Mouse (Mus musculus) liver, embryonic 15.5 days (tissue): ENCODE measurements at regions not wholly inside any gene's neighbourhood (a gene's known extent, or its start where the extent isn't known, plus 50 kb on each side); places are given as distances from the start of the nearest gene placed in this dataset.

ENCODE experiments used
- ATAC-seq: fragments of 200-750 bp; cut with Nextera tagmentation; 2 replicates; pipeline ENCODE4 v1.8.0; 2017; ENCODE audit warnings: moderate number of reproducible peaks, mild to moderate bottlenecking, moderate library complexity; ENCODE audit not compliant: insufficient read depth
- H3K27ac ChIP-seq: fragments of 300-500 bp; sonication (generic); replicated peaks from 2 replicates; pipeline ENCODE4 v1.5.1; 2015; ENCODE audit warnings: mild to moderate bottlenecking, inconsistent platforms
- H3K27me3 ChIP-seq: fragments of 300-500 bp; sonication (generic); 2 replicates; pipeline ENCODE4 v1.6.1; 2015; ENCODE audit warnings: mild to moderate bottlenecking, inconsistent platforms
- H3K36me3 ChIP-seq: fragments of 300-500 bp; sonication (generic); replicated peaks from 2 replicates; pipeline ENCODE4 v1.6.1; 2015; ENCODE audit warnings: moderate library complexity, mild to moderate bottlenecking, inconsistent platforms
- H3K4me1 ChIP-seq: fragments of 300-500 bp; sonication (generic); replicated peaks from 2 replicates; pipeline ENCODE4 v1.6.1; 2015; ENCODE audit warnings: inconsistent platforms
- H3K4me2 ChIP-seq: fragments of 300-500 bp; sonication (generic); 2 replicates; pipeline ENCODE4 v1.6.1; 2015; ENCODE audit warnings: moderate library complexity, mild to moderate bottlenecking, inconsistent platforms
- H3K4me3 ChIP-seq: fragments of 300-500 bp; sonication (generic); replicated peaks from 2 replicates; pipeline ENCODE4 v1.5.1; 2015; ENCODE audit warnings: mild to moderate bottlenecking, inconsistent platforms
- H3K9ac ChIP-seq: fragments of 300-500 bp; sonication (generic); 2 replicates; pipeline ENCODE4 v1.6.1; 2015; ENCODE audit warnings: moderate library complexity, mild to moderate bottlenecking, inconsistent platforms
- H3K9me3 ChIP-seq: fragments of 300-500 bp; sonication (generic); replicated peaks from 2 replicates; pipeline ENCODE4 v1.6.1; 2016; ENCODE audit warnings: inconsistent platforms
- whole genome bisulfite sequencing: fragments of 180-500 bp; shearing (Covaris S2); methylation state at CpG from one replicate; pipeline ENCODE4 v1.1.7; 2015; ENCODE audit warnings: mixed read lengths; ENCODE audit not compliant: insufficient replicate concordance; 5-methylcytosine and 5-hydroxymethylcytosine counted together

- Histone ChIP-seq H3K4me3 (no peak overlapping the region), H3K36me3 (no peaks in the 10 kb centered on the region), H3K27me3 (no peaks in the 10 kb centered on the region), H3K27ac (no peak overlapping the region), H3K9me3 (no peaks in the 10 kb centered on the region), H3K4me1 (no peaks in the 10 kb centered on the region), H3K4me2 (no peak overlapping the region), H3K9ac (no peak overlapping the region)
- 44% methylated on average over 7 of the region's 7 CpGs for WGBS
- no peak for ATAC-seq
Observed at GRCm38 (mm10) chr16:24313544-24314326, 79.6 kb upstream of the Lpp start.

DNA sequence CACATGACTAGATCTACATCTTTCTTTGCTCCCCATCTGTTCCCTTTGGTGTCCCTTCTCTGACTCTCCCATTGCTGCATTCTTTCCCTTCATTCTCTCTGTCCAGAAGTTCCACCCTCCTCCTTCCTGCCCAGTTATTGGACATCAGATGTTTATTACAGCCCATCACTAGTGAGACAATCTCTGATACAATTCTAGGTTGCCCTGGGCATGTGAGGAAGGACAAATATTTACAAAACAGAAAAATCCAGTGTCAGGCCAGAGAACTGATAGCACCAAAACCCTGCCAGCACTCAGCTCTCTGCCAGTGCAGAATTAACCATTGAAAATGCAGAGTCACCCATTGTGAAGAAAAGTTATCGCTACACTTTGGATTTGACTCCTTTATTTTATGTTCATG, 87.9 kb upstream of the Lpp start:
- Histone ChIP-seq H3K9me3 (no peaks in the 10 kb centered on the region), H3K4me3 (no peak overlapping the region), H3K27me3 (no peaks in the 10 kb centered on the region), H3K4me2 (no peak overlapping the region), H3K9ac (no peak overlapping the region), H3K4me1 (no peaks in the 10 kb centered on the region), H3K27ac (no peak overlapping the region), H3K36me3 (no peaks in the 10 kb centered on the region)
- WGBS = 71% methylated on average over 1 of the region's 1 CpGs
- no peak for ATAC-seq

- no peaks in the 10 kb centered on the region for H3K9me3 ChIP-seq
- H3K9ac ChIP-seq = no peak overlapping the region
- no peaks in the 10 kb centered on the region for H3K36me3 ChIP-seq
- WGBS = 27% methylated on average over 3 of the region's 3 CpGs
- H3K4me2 ChIP-seq = no peak overlapping the region
- no peaks in the 10 kb centered on the region for H3K27me3 ChIP-seq
- H3K27ac ChIP-seq = no peak overlapping the region
- ATAC-seq = no peak
- peaks cover 3% of the 10 kb centered on the region; the same call in 1 of the 2 replicates for H3K4me1 ChIP-seq
- H3K4me3 ChIP-seq = no peak overlapping the region
Observed at GRCm38 (mm10) chr16:24296790-24297189, 96.5 kb upstream of the Lpp start.

DNA sequence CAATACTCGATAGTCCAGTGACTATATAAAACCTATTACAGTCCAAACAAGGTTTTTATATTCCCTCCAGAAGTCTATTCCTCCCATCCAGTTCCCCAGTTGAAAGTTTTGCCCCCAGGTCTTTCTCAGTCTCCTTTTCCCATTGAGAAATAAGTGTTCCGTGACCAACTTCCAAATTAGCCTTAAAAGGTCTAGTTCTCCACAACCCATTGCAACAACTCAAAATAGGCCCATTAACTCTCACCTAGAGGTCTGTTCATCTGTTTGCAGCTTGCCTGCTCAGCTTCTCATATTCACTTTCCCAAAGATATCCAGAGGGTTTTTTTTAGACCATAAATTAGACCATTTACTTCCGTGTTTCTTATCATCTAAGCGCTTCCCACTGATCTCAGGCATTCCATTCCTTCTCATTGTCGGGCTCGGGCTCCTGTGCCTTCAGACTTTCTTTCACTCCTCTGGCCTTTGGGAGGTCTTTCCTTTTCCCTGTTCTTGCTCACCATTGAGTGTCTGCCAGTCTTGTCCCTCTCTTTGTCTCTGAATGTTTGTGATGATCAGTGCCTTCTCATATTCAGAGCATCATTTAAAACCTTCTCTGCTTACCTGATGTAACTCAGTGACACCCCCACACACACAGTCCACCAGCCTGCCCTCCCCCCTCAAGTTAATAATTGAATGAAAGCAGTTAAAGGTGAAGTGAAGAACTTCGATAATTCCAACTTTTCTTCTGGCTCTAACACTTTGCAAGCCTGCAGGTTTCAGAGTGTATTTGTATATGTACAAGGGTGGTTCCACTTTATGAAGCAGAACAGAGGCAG, 97.5 kb upstream of the Lpp start:
- no peaks in the 10 kb centered on the region for H3K36me3 ChIP-seq
- H3K4me3 ChIP-seq = no peak overlapping the region
- ATAC-seq = peak; percentile 34; the same call in 1 of the 2 replicates
- no peaks in the 10 kb centered on the region for H3K9me3 ChIP-seq
- 62% methylated on average over 7 of the region's 7 CpGs for WGBS
- H3K27ac ChIP-seq = no peak overlapping the region
- H3K27me3 ChIP-seq = no peaks in the 10 kb centered on the region
- no peak overlapping the region for H3K9ac ChIP-seq
- H3K4me1 ChIP-seq = peaks cover 3% of the 10 kb centered on the region; the same call in 1 of the 2 replicates
- peak overlapping the region; percentile 23; the same call in 1 of the 2 replicates for H3K4me2 ChIP-seq

DNA sequence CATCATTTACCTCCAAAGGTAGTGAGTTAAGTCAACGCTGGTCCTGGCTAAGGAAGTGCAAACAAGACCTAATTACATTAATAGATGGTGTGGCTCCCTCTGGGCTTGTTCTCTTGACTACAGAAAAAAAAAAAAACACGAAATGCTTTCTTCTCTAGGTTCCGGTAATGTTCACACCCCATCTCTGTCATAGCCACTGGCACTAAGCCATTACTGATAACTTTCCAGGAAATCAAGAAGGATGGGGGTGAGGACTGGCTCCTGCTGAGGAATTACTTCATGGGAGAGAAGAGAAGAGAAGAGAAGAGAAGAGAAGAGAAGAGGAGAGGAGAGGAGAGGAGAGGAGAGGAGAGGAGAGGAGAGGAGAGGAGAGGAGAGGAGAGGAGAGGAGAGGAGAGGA, 109.1 kb upstream of the Lpp start:
- H3K9me3 ChIP-seq = no peaks in the 10 kb centered on the region
- WGBS = 47% methylated on average over 3 of the region's 3 CpGs
- no peak overlapping the region for H3K27ac ChIP-seq
- no peak overlapping the region for H3K4me3 ChIP-seq
- H3K4me2 ChIP-seq = no peak overlapping the region
- no peak for ATAC-seq
- H3K9ac ChIP-seq = no peak overlapping the region
- H3K27me3 ChIP-seq = no peaks in the 10 kb centered on the region
- H3K36me3 ChIP-seq = no peaks in the 10 kb centered on the region
- H3K4me1 ChIP-seq = no peaks in the 10 kb centered on the region

DNA sequence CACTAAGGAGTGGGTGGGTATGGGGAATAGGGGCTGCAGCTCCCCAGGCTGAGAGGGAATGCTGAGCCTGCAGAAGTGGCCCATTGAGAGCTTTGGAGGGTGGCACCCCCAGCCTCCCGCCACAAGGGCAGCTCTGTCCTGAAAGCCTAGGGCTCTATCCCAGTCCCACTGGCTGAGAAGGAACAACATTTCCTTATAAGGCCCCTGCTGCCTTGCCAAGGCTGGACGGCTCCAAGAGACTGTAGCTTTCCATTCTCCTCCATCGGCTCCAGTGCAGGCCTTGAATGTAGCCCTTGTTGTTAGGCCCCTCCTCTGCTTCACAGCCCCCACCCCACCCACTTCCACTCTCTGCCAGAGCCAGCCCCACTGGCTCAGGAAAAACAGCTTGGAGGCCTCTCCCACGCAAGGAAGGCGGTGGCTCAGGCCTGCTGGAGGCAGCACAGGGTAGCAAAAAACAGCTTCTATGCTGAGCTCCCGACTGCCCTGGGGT, 111.1 kb upstream of the Lpp start:
- no peak overlapping the region for H3K27ac ChIP-seq
- H3K4me1 ChIP-seq = no peaks in the 10 kb centered on the region
- H3K36me3 ChIP-seq = no peaks in the 10 kb centered on the region
- no peak overlapping the region for H3K4me3 ChIP-seq
- no peak overlapping the region for H3K9ac ChIP-seq
- H3K4me2 ChIP-seq = no peak overlapping the region
- H3K27me3 ChIP-seq = no peaks in the 10 kb centered on the region
- ATAC-seq = no peak
- H3K9me3 ChIP-seq = no peaks in the 10 kb centered on the region
- 40% methylated on average over 6 of the region's 6 CpGs for WGBS

- H3K4me2 ChIP-seq = no peak overlapping the region
- 65% methylated on average over 5 of the region's 5 CpGs for WGBS
- H3K4me3 ChIP-seq = no peak overlapping the region
- H3K9ac ChIP-seq = no peak overlapping the region
- H3K4me1 ChIP-seq = no peaks in the 10 kb centered on the region
- no peak overlapping the region for H3K27ac ChIP-seq
- H3K36me3 ChIP-seq = no peaks in the 10 kb centered on the region
- no peaks in the 10 kb centered on the region for H3K9me3 ChIP-seq
- H3K27me3 ChIP-seq = no peaks in the 10 kb centered on the region
- ATAC-seq = no peak
Observed at GRCm38 (mm10) chr16:24281561-24281960, 111.7 kb upstream of the Lpp start.

GRCm38 (mm10) chr16:24277857-24278256, 115.5 kb upstream of the Lpp start:
- H3K9me3 ChIP-seq = no peaks in the 10 kb centered on the region

DNA sequence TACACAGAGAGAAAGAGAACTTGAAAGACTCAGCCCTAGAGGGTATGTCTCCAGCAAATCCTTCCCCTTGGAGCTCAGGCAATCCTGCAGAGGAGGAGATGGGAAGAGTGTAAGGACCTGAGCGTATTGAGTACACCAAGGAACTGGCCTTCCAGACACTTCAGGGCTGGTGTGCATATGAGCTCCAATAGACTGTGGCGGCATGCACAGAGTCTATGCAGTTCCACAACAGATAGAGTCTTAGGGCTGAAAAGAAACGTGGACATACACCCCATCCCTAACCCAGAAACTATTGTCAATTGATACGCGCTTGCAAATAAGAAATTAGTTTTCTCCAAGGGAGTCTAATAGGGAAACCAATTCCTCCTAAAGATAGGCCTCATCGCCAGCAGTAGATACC, 130.6 kb upstream of the Lpp start:
- Histone ChIP-seq H3K4me1 (no peaks in the 10 kb centered on the region), H3K27ac (no peak overlapping the region), H3K27me3 (no peaks in the 10 kb centered on the region), H3K9ac (no peak overlapping the region), H3K36me3 (no peaks in the 10 kb centered on the region), H3K9me3 (no peaks in the 10 kb centered on the region), H3K4me2 (no peak overlapping the region), H3K4me3 (no peak overlapping the region)
- WGBS = 68% methylated on average over 6 of the region's 6 CpGs
- ATAC-seq = no peak

More at GRCm38 (mm10) chr16:24277857-24278256, 115.5 kb upstream of the Lpp start:
- ATAC-seq = no peak
- no peak overlapping the region for H3K9ac ChIP-seq
- no peak overlapping the region for H3K4me3 ChIP-seq
- H3K4me2 ChIP-seq = no peak overlapping the region
- no peaks in the 10 kb centered on the region for H3K4me1 ChIP-seq
- no peak overlapping the region for H3K27ac ChIP-seq
- H3K36me3 ChIP-seq = no peaks in the 10 kb centered on the region
- no peaks in the 10 kb centered on the region for H3K27me3 ChIP-seq
- WGBS = 68% methylated on average over 7 of the region's 7 CpGs

DNA sequence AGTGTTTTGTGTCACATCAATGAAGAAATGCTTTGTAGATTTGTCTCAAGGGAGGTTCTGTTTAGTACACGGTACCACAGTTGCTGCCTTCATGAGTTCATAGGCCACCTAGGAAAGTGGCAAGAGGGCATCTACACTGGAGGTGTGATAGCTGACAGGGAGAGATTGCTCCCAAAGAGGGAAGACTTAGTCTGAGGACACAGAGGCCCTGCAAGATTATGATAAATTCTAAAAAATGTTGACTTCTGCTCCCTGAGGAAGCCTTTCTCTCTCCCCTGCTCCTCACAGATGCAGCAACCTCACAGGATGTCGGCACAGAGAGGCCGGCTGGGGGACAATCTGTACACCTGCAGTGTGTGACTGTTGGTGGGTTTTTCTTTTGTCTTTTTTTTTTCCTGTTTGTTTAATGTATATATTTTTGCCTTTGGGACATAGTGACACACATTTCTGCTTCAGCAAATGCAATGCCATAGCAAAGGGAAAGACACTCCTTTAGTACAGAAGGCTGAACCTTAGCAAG, 133.5 kb upstream of the Lpp start:
- H3K27ac ChIP-seq = no peak overlapping the region
- no peaks in the 10 kb centered on the region for H3K27me3 ChIP-seq
- H3K9me3 ChIP-seq = no peaks in the 10 kb centered on the region
- H3K4me1 ChIP-seq = 0 out of 2 replicates have a peak, but pooled peaks cover 3% of the 10 kb centered on the region
- 79% methylated on average over 3 of the region's 3 CpGs for WGBS
- H3K4me2 ChIP-seq = no peak overlapping the region
- no peak overlapping the region for H3K4me3 ChIP-seq
- no peaks in the 10 kb centered on the region for H3K36me3 ChIP-seq
- H3K9ac ChIP-seq = no peak overlapping the region
- ATAC-seq = no peak

GRCm38 (mm10) chr16:24258991-24259390, 134.3 kb upstream of the Lpp start:
- WGBS = 65% methylated on average over 1 of the region's 1 CpGs
- H3K4me2 ChIP-seq = no peak overlapping the region
- H3K4me3 ChIP-seq = no peak overlapping the region
- ATAC-seq = no peak
- H3K9me3 ChIP-seq = no peaks in the 10 kb centered on the region
- no peaks in the 10 kb centered on the region for H3K36me3 ChIP-seq
- no peak overlapping the region for H3K9ac ChIP-seq
- H3K27me3 ChIP-seq = no peaks in the 10 kb centered on the region
- H3K4me1 ChIP-seq = 0 out of 2 replicates have a peak, but pooled peaks cover 3% of the 10 kb centered on the region
- H3K27ac ChIP-seq = no peak overlapping the region
